Mouse (Mus musculus) cerebellum, postnatal 25 days (tissue): ENCODE results near the gene She.
A peak's percentile ranks its signal among the peaks of the same experiment; 100 is the strongest.
"Not testable (repeated sequence)": the region's sequence is repeated elsewhere in the genome, so short reads cannot be mapped to it uniquely, and the experiment has no call there.

Experiments
- DNase-seq, 2 experiments: peaks; one replicate each; pipeline ENCODE4 v3.0.0; 2021; ENCODE audit warnings: mixed read lengths in 2 of 2

Gene She

DNA sequence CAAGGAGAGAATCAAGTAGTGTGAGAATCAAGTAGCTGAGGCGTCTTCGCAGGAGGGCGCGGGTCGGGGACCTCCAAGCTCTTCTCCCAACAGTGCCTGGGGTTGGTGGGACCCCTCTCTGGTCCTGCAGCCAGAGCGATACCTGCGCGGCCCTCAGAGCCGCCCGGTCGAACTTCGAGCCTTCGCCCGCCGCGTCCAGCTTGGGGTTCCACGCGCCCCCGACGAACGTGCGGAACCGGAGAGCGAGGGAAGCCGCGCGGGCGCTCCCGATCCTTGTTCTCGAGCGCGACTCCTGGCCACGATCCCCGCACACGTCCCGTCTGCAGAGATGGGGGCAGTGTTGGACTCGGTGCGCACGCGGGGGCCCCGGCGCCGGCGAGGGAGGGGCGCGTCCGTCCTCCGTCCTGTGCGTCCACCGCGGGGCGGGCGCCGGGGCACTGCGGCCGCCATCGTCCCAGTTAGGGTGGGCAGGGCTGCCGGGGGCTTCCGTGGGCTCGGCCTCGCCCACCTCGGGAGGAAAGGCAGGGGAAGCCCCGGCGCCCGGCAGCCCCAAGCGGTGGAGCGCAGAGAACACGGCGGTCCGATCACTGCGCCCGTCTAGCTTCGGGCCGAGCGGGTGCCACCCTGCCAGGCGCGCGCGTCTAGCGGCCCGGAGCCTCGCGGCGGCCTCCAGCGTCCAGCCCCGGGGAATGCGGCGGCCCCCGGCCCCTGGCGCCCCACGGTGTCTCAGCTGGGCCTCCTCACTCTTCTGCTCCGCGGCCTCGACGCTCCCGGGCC is at the start of gene She:
Gene She (plus strand): TSS at position 556 of the 777 bp plus-strand sequence.
- no peak for DNase-seq

DNA sequence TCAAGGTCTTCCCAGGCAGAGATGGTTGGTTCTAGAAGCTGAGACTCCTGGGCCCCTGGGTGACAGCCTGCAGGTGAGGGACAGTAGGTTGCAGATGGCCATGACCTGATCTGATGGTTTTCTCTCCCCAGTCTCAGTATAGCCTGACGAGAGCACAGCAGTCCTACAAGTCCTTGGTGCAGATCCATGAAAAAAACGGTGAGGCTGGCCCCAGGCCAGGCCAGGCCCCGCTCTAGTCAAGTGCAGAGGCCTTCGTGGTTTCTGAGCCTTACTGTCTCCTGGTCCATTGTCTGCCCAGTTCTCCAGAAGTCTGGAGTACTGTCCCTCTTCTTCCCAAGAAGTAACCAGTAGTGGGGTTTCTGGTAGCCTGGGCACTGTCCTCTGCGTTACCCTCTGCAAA is 49.5 kb upstream of the She start:
- DNase-seq: no peak

DNA sequence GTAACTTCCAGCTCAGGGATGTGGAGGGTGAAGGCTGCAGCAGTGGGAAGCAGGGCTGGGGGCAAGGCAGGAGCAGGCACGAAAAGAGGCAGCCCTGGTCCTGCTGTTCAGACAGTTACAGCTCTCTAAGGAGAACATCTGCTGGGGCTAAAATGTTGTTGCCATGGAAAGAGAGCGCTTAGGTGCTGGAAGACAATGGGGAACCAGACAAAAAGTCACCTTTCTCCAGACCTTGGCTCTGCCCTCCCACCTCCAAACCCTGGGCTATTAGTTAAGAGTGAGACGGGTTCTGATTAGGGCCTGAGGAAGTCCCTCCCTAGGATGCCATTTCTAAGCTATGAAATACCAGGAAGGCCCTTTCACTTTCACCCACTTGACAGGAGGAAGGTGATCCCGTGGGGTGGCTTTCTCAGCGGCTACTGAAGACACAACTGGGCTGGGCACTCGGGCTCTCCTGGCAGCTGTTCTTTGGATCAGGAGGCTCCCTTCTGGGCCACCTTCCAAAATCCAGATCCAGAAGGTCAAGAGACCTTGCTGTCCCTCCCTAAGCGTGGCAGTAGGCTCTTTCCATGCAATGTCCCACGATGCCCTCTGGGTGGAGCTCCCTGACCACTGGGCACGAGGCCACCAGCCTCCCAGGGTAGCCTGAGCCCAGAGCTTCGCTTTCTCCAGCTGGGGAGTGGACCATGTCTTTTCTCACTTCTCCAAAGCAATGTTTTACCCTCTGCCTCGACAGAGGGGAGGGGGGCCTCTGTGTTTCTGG is 46.0 kb upstream of the She start:
- peak; percentile 81 to 86 for DNase-seq

DNA sequence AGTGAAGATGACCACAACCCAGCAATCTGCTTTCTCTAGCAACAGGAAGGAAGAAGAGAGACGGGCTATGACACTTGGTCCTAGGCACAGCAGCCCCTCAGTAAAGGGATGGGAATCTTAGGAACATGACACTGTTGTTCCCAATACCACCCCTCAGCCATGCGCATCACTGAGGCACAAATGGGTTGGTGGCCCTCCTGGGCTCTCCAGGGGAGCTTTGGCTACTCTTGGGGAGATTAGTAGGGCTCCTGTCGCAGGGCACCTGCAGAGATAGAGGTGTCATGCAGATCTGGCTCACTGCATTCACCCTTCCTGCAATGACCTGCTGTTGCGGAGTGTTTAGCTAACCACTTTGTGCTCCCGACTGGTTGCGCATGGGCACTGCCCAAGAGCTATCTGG is 44.9 kb upstream of the She start:
- DNase-seq: no peak

DNA sequence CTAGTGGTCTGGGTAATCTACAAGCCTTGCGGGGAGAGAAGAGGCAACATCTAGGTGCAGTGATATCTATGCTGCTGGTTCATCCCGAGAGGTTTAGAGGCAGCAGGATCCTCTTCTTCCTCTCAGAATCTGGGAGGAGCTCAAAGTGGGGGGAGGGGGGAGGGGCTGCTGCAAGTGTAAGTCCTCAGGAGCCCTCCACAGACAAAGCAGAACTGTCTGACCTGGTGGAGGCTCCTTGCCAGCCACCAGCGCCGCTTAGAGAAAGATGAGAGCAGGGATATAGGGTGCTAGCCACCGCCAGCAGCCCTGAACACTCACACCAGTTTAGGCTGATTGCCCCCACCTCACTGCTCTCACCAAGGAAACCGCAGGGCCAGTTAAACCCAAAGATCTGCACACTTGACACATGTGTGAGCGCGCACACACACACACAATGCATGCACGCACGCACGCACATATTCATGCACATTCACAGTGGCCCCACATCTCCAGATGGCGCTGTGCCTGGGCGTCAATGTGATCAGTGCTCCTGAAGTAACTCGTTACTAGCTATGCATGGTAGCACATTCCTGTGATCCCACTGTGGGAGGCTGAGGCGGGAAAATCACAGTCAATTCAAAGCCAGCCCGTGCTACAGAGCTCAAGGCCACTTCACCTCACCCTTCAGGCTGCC is 42.4 kb upstream of the She start:
- no peak for DNase-seq

DNA sequence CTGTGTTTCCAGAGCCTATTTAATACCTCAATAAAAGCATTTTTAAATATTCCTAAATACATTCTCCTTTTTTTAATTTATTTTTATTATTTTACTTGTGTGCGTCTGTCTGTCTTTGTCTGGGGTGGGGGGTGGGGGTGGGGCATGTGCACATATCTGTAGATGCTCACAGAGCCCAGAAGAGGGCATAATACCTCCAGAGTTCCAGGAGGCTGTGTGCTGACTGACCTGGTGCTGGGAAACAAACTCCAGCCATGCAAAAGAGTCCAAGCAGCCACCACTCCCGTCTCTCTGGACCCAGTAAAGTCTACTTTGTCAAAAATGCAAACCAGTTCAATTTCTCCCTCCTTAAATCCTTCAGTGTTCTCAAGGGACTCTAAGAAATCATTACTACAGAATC is 36.6 kb upstream of the She start:
- DNase-seq: no peak

DNA sequence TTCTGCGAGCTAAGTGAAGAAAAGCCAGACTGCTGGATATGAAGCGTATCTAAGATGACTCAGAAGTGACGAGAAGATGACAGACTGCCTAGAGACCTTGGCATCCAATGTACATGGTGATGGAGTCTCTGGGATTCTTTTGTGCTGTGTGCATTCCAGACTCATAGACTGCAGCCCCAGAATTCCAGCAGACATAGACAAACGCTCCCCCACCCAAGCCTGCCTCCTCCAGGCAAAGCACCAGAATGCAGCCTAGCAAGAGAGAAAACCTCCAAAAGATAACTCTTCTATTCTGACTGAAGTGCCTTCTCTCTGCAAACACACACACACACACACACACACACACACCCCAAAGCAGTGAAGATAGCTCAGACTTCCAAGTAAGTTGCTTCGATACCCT is 35.4 kb upstream of the She start:
- no peak for DNase-seq

DNA sequence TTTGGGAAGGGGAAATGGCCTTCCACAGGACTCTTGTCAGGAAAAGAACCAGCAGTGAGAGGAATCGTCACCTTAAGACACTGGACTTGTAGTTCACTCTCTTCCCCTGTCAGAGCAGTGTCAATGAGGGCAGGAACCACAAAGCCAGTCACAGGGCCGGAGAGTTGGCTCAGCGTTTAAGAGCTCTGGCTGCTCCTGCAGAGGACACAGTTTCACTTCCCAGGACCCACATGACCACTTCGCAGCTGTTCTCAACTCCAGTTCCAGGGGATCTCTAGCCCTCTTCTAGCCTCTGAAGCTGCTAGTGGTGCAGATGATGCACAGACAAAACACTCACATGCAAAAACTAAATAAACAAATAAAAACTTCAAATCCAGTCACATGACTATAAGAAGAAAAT is 34.8 kb upstream of the She start:
- no peak for DNase-seq

DNA sequence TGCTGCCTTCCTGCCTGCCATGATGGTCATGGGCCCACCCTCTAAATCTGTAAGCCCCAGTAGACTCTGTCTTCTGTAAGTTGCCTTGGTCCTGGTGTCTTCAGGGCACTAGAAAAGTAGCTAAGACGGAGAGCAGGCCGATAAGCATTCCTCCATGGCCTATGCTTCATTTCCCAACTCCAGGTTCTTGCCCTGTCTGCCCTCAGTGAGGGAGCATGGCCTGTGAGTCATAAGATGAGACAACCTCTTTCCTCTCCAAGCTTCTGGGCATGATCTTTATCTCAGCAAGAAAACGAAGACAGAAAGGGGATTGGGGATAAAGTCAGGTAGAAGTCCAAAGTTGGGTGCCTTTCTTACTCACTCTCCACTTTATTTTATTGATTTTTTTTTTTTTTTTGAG is 32.7 kb upstream of the She start:
- DNase-seq: no peak

DNA sequence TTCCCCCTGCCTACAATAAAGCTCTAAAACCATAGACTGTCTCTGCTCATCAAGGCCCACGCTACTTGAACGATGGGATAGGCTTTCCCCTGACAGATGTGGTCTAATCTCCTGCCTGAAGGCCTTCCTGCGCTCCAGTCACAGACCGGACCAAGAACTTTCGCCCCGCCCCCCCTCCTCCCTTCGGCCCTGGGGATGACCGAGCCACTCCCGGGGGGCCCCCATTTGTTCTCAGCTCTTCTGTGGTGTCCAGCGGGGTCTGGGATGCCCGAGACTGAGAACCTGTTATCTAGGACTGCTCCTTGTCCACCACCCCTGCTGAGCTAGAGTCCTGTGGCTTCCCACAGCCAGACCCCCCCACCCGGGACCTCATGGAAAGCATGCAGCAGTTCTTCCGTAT is 31.7 kb upstream of the She start:
- DNase-seq: no peak

DNA sequence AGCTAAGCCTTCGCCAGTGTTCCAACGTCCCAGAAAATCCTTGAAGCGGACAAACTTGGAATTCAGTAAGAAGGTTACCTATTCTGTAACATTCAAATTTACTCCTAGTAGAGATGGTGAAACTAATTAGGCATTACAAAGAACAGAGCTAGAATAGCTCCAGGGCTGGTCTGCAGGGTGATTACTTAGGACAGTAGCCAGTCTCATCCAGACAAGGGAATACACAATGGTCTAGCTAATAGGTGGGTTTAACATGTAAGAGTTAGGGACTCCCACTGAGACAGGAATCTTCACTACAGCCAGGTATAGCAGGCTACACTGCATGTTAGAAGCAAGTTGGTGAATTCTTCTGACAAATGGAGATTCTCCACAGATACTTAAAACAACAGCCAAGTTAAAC is 31.1 kb upstream of the She start:
- not testable (repeated sequence) for DNase-seq

DNA sequence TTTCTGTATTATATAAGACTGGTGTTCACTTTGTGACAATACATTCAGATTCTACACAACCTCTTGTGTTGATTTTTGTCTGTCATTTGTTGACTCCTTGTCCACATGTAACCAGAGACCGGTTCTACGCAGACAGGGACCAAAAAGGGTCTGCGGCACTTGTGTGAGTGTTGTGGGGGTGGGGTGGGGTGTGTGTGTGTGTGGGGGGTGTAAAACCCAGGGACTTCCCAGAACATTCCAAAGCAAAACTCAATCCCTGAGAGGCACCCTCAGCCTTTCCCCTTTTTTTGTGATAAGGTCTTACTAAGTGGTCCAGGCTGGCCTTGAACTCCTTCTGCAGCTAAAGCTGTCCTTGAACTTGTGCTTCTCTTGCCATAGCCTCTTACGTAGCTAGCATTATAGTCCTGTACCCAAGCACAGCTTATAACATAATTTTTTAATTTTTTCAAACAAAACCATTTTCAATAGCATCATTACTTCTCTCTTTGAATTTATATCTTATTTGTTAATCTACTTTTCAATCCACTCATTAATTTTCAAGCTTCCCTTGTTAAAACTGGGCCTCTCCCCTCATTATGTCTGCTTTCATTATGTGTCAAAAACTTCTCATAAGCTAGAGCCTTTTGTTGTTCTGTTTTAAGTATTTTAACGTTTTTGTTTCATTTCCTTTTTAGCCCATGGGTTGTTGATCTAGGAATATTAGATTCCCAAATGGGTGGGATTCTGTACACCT is 30.2 kb upstream of the She start:
- no peak for DNase-seq

DNA sequence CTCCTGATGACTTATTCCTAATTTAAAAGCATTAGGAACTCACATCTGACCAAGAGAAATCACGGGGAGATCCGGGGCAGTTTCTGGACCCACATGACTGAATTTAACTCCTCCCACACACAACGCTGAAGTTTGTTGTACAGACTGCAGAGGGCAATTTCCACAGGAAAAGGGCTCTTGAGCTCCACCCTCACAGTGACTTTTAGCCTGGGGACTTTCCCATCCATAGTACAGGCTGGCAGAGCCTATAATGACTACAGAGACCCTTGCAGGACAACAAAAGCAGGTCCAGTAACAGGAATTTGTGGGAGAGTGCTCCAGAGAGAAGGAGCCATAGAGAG is 29.7 kb upstream of the She start:
- DNase-seq: no peak

DNA sequence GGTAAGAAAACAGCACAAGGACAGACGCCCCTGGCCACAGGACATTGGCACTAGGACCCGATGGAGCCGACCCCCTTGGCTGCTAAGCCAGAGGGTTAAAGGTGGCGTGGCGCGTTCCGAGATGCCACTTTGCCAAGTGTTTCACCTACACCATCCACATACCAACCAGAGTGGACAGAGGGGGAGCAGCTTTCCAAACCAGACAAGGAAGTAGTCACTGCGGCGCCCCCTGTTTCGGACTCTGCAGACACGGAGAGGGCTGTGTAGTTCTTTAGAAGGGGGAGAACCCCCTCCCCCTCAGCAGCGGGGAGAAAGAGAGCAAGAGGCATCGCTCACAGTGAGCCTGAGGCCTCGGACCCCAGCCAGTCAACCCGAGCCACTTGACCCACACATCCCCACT is 28.3 kb upstream of the She start:
- DNase-seq: no peak

DNA sequence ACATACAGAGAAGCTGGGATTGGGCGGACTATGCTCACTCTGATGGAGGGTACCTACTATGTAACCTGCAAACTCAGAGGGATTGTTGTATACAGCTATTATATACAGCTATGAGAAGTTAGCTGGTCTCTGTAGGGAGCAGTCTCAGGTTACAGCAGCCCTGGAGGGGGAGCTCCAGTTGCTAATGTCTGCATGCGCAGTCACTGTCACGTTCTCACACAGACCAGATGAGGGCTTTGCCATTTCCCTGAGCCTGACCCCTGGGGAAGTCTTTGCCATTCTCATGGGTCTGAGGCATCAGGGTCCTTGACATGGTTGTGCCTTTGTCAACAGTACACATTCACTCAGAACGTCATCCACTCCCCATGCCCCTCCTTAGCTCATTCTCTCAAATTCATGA is 26.0 kb upstream of the She start:
- no peak for DNase-seq

DNA sequence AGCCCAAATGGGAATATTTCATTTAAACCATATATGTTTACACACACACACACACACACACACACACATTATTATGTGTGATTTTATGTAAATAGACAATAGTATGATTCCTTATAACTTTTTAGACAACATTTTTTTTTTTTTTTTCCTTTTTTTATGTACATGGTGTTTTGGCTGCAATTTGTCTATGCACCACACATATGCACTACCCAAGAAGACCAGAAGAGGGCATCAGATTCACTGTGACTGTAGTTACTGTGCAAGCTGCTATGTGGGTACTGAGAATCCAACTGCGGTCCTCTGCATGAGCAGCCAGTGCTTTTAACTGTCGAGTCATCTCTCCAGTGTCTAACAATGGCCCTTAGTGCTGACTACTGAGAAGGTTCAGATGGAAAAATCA is 24.4 kb upstream of the She start:
- no peak for DNase-seq

DNA sequence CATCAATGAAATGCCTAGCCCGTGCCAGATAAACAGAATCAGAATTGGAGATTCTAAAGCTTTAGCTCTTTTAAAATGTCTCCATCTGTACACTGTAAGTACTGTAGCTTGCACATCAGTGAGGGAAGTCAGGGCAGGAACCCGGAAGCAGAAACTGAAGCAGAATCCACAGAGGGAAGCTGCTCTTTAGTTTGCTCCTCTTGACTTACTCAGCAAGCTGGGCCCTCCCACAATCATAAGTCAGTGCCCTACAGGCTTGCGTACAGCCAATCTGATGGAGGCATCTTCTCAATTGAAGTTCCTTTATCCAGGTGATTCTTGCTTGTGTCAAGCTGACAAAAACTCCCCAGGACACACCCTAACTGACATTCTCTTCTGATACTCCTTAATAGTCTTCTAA is 24.0 kb upstream of the She start:
- DNase-seq: no peak

DNA sequence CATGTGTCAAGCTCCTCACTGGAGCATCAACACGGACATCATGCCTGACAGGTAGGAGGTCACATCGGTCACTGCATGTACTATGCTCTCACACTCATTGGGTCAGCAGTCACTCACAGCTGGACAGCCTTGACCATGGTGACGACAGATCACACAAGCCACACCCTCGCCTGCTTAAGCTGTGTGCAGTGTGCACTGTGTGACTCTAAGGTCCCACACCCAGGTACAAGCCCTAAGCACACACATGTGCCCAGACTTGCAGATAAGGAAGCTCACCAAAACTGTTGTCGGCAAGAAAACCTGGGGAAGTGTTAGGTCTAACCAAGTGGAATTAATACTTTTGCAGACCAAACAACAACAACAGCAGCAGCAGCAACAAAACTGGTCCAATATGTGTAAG is 23.3 kb upstream of the She start:
- DNase-seq: no peak

DNA sequence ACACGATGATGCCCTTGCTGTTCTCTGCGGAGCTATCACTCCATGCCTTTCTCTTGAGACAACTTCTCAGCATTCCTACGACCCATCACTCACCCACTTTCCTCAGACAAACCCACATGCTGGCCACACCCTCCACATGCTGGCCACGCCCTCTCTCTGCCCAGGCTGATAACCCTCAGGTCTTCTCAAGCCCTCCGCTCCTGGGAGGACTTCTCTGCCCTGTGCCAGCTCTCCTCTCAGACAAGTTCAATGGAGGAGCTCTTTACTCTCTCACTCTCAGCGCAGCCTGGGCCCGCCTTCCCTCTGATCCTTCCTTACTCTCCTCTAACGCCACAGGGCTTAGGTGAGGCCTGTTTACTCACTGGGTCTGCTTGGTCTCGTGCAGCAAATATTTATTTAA is 22.5 kb upstream of the She start:
- DNase-seq: no peak

DNA sequence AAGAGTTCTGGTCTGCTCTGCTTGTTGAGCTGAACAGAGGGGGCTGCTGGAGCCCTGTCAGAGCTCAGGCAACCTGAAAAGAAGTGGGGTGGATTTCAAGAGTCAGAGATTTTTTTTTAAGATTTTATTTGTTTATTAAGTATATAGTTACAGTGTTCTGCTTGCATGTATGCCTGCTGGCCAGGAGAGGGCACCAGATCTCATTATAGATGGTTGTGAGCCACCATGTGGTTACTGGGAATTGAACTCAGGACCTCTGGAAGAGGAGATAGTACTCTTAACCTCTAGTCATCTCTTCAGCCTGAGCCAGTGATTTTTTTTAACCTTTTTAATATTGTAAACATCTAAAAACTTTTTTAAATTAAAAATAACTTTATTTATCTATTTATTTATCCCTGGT is 20.3 kb upstream of the She start:
- DNase-seq: no peak

DNA sequence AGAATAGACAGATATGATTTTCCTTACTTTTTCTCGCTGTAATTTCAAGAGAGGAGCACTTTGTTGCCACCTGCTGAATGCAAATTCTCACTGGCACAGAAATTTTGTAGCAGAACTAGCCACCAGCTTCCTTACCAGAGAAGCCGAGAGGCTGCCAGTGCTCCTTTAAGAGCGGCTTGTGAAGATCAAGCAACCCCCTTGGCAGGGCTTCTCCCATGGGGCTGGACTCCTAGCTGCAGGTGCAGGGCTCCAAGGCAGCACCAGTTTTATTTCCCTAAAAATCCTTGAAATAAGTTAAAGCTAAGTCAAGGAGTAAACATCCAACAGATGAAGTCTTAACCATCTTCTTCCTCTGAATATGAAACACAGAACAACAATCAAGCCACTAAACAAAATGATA is 19.0 kb upstream of the She start:
- no peak for DNase-seq

DNA sequence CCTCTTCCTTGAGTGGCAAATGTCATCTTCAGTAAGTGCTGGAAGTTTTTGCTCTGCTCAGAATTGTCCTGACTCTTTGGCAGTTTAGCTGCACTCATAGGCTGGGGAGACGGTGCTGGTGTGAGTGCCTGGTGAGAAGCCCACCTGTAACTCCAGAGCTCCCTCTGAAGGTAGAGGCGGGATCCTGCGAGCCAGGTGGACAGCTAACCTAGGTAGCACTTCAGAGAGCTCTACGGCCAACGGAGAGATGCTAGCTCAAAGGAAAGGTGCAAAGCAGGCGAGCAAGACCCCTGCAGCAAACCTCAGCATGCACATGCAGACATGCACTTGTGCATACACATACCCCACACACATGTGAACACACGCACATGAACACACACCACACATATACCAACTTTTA is 17.1 kb upstream of the She start:
- DNase-seq: no peak

DNA sequence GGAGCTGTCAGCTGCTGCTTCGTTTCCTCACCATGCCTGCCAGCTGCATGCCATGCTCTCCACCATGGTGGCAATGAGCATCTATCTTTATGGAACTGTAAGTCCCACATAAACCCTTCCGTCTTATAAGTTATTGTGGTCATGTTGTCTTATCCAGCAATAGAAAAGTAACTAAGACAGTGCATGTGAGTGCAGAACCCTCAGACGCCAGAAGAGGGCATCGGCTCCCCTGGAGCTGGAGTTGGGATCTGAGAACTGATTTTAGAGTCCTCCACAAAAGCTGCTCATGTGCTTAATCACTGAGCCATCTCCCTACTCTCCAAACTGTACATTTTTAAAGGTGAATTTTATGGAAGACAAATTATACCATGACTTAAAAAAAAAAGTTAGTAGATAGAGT is 14.1 kb upstream of the She start:
- peak in 1 of 2 experiments; percentile 38 for DNase-seq

DNA sequence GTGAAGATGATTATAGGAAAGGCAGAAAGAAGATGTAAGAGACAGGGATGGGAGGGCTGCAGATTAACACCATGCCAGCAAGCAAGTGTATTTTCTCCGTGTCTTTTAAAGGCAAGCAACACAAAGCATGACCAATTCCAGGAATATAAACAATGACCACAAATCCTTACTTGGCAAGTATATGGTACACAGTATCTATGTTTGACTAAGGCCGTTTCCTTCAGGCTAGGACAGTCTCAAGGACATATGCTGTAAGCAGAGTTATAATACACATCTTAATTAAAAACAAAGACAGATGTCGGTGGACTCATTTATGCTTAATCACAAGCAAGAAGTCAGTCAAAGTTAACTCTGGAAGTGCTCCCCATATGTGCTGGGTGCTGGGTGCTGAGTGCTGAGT is 12.6 kb upstream of the She start:
- DNase-seq: no peak
